Mouse (Mus musculus) Patski (cell line): ENCODE measurements around the gene Plekhh3. TPM values are rescaled to one million over a fixed set of nuclear protein-coding genes. Genes with fewer than 3 reads are reported as not detected.
"Not testable (repeated sequence)": the region's sequence is repeated elsewhere in the genome, so short reads cannot be mapped to it uniquely, and the experiment has no call there.

ENCODE experiments used
- ATAC-seq: fragments of 100-300 bp; one replicate; pipeline ENCODE4 v1.8.0; 2021
- CTCF ChIA-PET: fragments of 350-600 bp; sonication (Branson Sonifier 250); formaldehyde crosslinking; loops from one replicate; lab custom pipeline; 2022; ENCODE audit warnings: inconsistent platforms; lab: Charles Lee
- POLR2A ChIA-PET: fragments of 350-600 bp; sonication (Branson Sonifier 250); formaldehyde crosslinking; loops from one replicate; lab custom pipeline; 2022; ENCODE audit warnings: antibody characterized with exemption, inconsistent platforms; lab: Charles Lee
- DNase-seq: peaks from one replicate; pipeline ENCODE4 v3.0.0-alpha.2; 2011; ENCODE audit warnings: low read depth, low spot score
- H3K27me3 ChIP-seq: fragments of 371-371 bp; one replicate; pipeline ENCODE4 v1.5.1; 2021
- CTCF ChIP-seq: fragments of 100-300 bp; IDR thresholded peaks from one replicate; pipeline ENCODE4 v1.5.1; 2021
- in situ Hi-C: fragments of 300-500 bp; cut with MboI; formaldehyde crosslinking; loops from 3 replicates; pipeline ENCODE4 v1.11.1; 2018; ENCODE audit warnings: low pct_unique_long_range_greater_than_20kb, mixed read lengths
- polyA plus RNA-seq: library from polyadenylated mRNA; unstranded; gene quantifications from one replicate; pipeline ENCODE4 v1.2.3, GENCODE M21; 2021

The Plekhh3 gene
- polyA plus RNA-seq, 1 experiment from 2014 or later, result 33.3 TPM

DNA sequence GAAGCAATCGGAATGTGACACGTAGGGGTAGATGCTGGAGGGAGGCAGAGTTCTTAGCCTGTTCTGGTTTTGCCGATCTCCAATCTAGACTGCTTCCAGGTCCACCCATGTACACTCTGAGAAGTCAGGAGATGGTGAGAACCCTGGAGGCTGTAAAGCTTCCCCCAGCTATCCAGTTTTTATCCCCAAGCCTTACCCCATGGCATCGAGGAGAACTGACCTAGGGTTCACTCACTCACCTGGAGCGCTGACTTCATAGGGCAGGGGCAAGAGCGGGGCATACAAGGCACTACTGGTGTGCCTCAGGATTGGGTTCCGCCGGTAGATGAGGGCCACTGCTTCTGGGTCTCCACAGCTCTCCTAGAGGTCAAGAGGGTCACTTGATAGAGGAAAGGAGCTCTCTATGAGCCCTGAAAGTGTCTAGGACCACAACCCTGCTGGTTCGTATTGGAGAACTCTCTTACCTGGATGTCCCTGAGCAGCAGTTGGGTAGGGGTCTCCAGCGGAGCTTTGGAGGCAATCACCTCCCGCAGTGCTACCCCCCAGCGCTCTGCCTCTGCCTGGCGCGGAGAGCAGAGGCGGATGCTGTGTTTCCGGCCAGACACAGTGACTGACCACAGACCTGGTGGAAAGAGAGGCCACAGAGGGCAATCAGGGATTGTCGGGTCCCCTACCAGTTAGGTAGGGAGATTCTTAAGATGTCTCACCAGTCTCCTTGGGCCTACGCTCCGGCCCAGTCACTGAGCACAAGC lies 3.8 kb downstream of the Plekhh3 start:
- CTCF ChIA-PET, result no interaction called here
- in situ Hi-C loops, result no loop called here

DNA sequence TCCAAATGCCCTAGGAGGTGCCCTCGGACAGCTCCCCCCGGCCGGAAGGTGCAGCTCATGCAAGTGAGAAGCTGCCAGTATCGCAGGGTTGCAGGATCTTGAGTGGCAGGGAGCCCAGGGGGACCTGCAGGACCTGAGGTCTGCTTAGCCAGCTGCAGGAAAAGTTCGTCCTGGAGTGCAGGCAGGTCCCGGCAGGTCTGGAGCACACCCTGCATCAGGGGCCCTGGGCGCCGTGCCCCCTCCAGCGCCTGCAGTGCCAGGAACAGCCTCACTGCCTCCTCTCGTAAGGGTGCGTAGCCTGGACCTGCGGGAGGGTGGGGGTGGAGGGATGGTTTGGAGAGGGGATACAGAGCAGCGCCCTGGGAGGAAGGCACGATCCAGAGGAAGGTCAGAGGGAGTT lies 4.8 kb downstream of the Plekhh3 start:
- DNase-seq, result no peak
- in situ Hi-C loops, result no loop called here
- no peak for ATAC-seq
- POLR2A ChIA-PET, result interaction anchor here (5.7 kb wide), 1 partner anchor 25 kb away, joined by 31 read pairs; no protein-coding TSS in a partner anchor
- no peaks in the 10 kb centered on the region for H3K27me3 ChIP-seq
- no peak for TF ChIP-seq CTCF
- CTCF ChIA-PET, result no interaction called here

More for the DNA sequence above, 3.8 kb downstream of the Plekhh3 start:
- POLR2A ChIA-PET, result interaction anchor here (5.7 kb wide), 1 partner anchor 26 kb away, joined by 31 read pairs; no protein-coding TSS in a partner anchor
- DNase-seq (no peak), ATAC-seq (no peak)
- no peak for TF ChIP-seq CTCF
- H3K27me3 ChIP-seq, result no peaks in the 10 kb centered on the region

DNA sequence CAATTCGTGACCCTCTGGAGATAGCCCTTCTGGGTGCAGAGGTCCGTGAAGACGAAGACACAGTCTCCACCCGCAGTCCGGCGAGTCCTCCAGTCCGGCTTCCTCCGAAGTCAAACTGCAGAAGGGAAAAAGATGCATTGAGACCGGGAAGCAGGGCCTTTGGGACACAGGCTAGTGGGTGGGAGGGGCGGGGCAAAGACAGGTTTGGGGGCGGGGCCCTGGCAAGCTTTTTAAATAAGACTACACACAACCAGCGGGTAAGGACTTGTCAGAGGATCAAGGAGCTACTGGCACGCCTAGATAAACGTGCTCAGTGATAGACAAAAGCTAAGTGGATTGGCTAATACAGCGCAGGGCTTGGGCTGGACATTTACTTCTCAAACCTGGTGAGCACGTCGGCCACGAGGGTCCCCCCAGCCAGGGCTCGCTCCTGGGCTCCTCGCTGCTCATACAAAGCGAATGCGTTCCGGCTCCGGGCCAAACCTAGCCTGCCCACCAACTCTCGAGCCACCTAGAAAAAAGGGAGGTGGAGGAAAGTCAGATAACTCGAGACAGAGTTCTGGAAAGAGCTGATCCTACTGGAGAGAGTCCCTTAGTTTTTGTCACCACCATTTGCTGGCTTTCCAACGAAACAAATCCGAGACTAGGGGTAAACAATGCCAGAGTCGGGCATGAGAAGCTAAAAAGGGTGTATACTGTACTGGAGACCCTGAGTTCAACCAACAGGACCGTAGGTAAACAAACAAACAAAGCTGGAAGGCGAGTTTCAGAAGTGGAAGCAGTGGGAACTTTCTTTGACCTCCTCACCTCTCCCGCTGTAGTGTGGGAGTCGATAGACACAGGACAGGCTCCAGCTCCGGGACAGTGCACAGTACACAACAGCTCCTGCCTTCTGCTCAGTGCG lies 6.2 kb downstream of the Plekhh3 start:
- no peak for DNase-seq
- no peaks in the 10 kb centered on the region for H3K27me3 ChIP-seq
- TF ChIP-seq CTCF, result no peak
- no peak for ATAC-seq
- POLR2A ChIA-PET, result no interaction called here
- in situ Hi-C loops, result no loop called here
- CTCF ChIA-PET, result no interaction called here

DNA sequence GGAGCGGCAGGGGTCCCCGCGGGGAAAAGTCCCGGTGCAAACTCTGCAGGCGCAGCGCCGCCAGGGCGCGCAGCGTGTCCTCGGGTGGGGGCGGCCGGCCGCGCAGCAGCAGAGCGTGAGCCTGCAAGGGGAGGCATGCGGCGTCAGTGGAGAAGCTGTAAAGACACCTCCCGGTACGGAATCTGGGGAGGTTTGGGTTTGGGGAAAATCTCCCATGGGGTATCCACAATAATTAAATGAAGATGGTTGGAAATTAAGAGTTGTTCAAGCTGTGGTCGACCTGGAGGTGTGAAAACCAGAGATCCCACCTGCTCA lies 6.8 kb downstream of the Plekhh3 start:
- no peak for DNase-seq
- ChIA-PET POLR2A (interaction anchor here (0.9 kb wide), 1 partner anchor 69 kb away, joined by 3 read pairs; the partner anchor contains the start of gene Psmc3ip), CTCF (no interaction called here)
- no peak for ATAC-seq
- H3K27me3 ChIP-seq, result no peaks in the 10 kb centered on the region
- in situ Hi-C loops, result no loop called here
- no peak for TF ChIP-seq CTCF

DNA sequence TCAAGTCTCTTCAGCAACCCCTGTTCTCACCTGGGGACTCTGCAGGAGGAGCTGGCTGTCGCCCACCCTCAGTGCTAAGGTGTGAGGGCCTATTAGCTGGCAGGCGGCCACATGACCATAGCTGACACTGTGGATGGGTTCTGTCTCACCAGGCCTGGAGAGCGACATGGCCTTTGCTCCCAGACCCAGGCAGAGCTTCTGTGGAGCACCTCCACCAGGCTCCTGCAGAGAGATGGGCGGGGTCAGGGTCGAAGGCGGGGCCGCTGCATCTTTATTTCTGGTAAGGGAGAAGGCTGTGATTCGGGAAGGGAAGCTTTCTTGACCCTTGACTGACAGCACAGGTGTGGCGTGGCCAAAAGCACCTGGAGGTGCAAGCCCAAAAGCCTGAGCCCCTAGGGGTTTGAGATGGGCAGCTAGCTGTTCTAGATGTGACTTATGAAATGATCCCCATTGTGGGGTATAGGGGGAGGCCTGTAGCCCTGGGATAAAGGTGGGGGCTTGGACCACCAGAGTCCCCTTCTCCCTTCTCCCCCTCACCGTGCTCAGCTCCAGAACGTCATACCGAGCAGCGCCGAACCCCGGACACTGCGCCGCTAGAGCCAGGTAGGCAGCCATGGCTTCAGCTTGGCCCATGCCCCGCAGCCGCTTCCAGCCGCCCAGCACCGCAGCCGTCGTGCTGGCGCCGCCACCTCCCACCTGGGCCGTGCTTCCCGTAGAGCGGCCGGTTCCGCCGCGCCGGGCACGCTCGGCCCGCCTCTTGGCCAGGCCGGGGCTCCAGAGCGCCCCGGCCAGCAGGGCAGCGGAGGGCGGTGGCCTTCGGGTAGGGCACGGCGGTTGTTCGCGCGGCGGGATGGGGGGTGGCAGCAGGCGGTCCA lies 7.4 kb downstream of the Plekhh3 start:
- ChIA-PET POLR2A (interaction anchor here (0.9 kb wide), 1 partner anchor 68 kb away, joined by 3 read pairs; the partner anchor contains the start of gene Psmc3ip), CTCF (interaction anchor here (0.6 to 1.2 kb wide), 3 partner anchors 11 to 176 kb away, joined by 3 to 5 read pairs (median 3); no protein-coding TSS in a partner anchor)
- no peak for ATAC-seq
- in situ Hi-C loops, result no loop called here
- DNase-seq, result no peak
- H3K27me3 ChIP-seq, result no peaks in the 10 kb centered on the region
- TF ChIP-seq CTCF, result no peak

DNA sequence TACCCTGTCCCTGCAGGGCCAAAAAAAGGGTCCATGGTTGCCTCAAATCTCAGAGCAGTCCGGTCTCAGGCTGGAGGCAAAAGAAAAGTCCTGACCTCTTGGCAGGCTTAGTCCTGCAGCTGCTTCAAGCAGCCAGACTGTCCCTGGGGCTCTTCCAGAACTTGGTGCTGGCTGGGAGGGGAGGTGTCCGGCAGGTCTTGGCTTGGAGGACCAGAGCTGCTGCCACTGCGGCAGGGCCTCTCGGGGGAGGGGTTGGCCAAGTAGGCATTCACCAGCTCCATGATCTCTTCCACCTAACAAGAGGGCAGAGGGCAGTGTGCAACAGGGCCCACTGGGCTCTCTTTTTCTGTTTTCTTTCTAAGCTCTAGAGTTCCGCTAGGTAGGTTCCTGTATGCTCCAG lies 8.4 kb downstream of the Plekhh3 start:
- CTCF ChIA-PET, result interaction anchor here (0.6 to 1.6 kb wide), 3 partner anchors 10 to 175 kb away, joined by 3 to 5 read pairs (median 3); no protein-coding TSS in a partner anchor
- in situ Hi-C loops, result no loop called here
- ATAC-seq, result no peak
- no peaks in the 10 kb centered on the region for H3K27me3 ChIP-seq
- POLR2A ChIA-PET, result no interaction called here
- no peak for DNase-seq
- no peak for TF ChIP-seq CTCF

DNA sequence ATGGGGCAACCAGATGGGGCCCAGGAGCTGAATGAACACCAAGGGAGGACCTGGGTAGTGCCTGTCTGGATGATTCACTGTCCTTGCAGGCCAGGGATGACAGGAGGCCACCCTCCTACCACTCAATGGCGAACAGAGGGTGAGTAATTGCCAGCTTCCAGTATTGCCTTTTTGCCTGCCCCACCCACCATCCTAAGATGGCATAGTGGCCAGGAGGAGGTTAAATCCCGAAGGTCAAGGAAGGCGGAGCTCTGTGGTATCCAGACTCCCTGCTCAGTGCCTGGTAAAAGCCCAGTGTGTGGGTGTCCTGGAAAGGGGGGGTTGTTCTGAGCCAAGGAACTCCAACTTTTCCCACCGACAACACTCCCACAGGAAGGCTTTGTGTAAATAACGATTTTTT lies 8.8 kb downstream of the Plekhh3 start:
- CTCF ChIA-PET, result interaction anchor here (1.6 kb wide), 1 partner anchor 44 kb away, joined by 3 read pairs; no protein-coding TSS in a partner anchor
- H3K27me3 ChIP-seq, result no peaks in the 10 kb centered on the region
- POLR2A ChIA-PET, result no interaction called here
- DNase-seq (no peak), ATAC-seq (no peak)
- in situ Hi-C loops, result no loop called here
- no peak for TF ChIP-seq CTCF

DNA sequence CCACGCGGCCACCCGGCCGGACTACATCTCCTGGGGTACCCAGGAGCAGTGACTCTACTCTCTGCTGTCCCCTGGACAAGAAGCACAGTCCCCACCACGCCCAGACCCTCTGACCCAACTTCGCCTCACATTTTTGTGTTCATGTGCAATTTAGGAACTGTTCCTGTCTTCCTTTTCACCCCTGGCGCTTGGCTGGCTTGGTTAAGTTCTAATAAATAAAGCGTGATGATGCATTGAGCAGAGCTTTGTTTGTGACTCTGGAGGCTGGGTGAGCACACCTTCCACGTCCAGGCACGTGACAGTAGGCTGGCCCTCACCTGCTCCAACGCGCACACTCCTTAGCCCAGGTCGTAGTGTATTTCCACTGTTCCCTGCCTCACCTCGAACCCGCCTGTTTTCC lies 9.6 kb downstream of the Plekhh3 start:
- no peak for TF ChIP-seq CTCF
- DNase-seq (no peak), ATAC-seq (no peak)
- ChIA-PET POLR2A (no interaction called here), CTCF (interaction anchor here (1.6 kb wide), 1 partner anchor 44 kb away, joined by 3 read pairs; no protein-coding TSS in a partner anchor)
- H3K27me3 ChIP-seq, result no peaks in the 10 kb centered on the region
- in situ Hi-C loops, result no loop called here

DNA sequence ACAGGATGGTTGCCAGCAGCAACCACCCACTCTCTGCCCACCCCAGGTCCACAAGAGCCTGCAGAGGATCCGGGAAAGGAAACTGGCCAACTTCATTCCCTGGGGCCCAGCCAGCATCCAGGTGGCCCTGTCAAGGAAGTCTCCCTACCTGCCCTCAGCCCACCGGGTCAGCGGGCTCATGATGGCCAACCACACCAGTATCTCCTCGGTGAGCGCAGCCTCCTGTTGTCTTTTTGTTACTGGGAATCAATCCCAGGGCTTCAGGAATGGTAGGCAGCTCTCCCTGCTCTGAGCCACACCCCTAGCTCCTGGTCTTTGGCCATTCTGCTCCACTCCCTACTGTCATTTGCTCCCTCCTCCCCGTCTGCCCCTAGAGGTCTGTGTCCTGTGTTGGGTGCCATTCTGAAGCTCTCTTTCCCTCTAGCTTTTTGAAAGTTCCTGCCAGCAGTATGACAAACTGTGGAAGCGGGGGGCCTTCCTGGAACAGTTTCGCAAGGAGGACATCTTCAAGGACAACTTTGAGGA lies 10.1 kb downstream of the Plekhh3 start:
- POLR2A ChIA-PET, in situ Hi-C loops, ATAC-seq, DNase-seq, H3K27me3 ChIP-seq: not testable (repeated sequence)
- CTCF ChIA-PET, result interaction anchor here (1.6 kb wide), 1 partner anchor 43 kb away, joined by 3 read pairs; no protein-coding TSS in a partner anchor

DNA sequence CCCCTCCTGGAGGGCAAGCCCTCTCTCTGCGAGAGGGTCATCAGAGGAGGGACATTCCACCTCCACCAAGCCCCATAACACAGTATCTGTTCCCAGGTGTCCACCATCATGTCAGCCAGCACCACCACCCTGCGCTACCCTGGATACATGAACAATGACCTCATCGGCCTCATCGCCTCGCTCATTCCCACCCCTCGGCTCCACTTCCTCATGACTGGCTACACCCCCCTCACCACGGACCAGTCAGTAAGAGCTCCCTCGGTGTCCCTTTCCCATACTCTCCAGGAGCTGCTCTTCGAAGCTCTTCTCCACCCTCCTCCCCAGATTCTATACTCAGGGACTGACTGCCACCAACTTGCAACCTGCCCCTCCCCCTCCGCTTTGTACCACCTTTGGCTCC lies 11.0 kb downstream of the Plekhh3 start:
- DNase-seq, CTCF ChIA-PET, in situ Hi-C loops, ATAC-seq, H3K27me3 ChIP-seq: not testable (repeated sequence)
- POLR2A ChIA-PET, result interaction anchor here (0.6 kb wide), 1 partner anchor 121 kb away, joined by 5 read pairs; no protein-coding TSS in a partner anchor
